Mouse (Mus musculus): Measurements from ENCODE around the gene Klk9. TPM values are rescaled to one million over a fixed set of nuclear protein-coding genes. Genes with fewer than 3 reads are reported as not detected.

The Klk9 gene
- polyA plus RNA-seq, 1 experiment, result not detected

GRCm38 (mm10) chr7:43772901-43773300, 18.8 kb upstream of the Klk9 start:
- Histone ChIP-seq H3K4me3 (ENCODE audit: control insufficient read depth, low read depth, low read length) (no peak overlapping the region; the same call in 1 of the 2 replicates), H3K4me1 (ENCODE audit: control insufficient read depth, insufficient read depth, low read length) (peaks cover 4% of the 10 kb centered on the region), H3K27ac (ENCODE audit: control insufficient read depth, insufficient read depth, low read depth, low read length) (no peak overlapping the region), H3K27me3 (ENCODE audit: control insufficient read depth, insufficient read depth, low read length) (no peaks in the 10 kb centered on the region), H3K36me3 (ENCODE audit: control insufficient read depth, insufficient read depth, low read length) (no peaks in the 10 kb centered on the region)
- TF ChIP-seq CTCF (IDR thresholded peaks at IDR 0.05; ENCODE audit: control insufficient read depth, insufficient read depth, insufficient replicate concordance, low read depth, low read length), result no peak

DNA sequence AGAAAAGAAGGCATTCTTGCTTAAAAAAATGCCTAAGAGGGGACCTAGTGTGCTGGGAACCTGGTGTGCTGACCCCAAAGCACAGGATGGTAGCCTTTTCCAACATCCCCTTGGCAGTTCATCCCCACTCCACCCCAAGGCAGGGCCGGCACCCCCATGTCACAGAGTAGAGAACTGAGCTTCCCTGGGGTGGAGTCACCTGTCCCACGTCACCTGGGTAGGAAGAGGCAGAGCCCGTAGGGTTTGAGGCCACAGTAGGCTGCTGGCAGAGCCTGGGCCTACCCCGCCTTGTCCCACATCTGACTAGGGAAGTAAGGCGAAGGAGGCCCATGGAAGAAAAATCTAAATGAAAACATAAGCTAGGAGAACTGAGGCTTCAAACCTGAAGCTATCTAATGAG, 17.3 kb upstream of the Klk9 start, which contains the start of gene Klk11:
Klk11 (plus strand) TSS at position 241 of the 400 bp plus-strand sequence.
- TF ChIP-seq POLR2A (IDR thresholded peaks at IDR 0.05; ENCODE audit: control insufficient read depth, low read depth, low read length), result no peak
- TF ChIP-seq CTCF (IDR thresholded peaks at IDR 0.05; ENCODE audit: control insufficient read depth, insufficient read depth, insufficient replicate concordance, low read depth, low read length), result no peak
- no peak within 1 kb of the TSS for H3K27ac ChIP-seq (ENCODE audit: control insufficient read depth, insufficient read depth, low read depth, low read length)
- no peaks in the 10 kb centered on the region for H3K36me3 ChIP-seq (ENCODE audit: control insufficient read depth, insufficient read depth, low read length)
- H3K4me3 ChIP-seq (ENCODE audit: control insufficient read depth, low read depth, low read length), result no peak within 1 kb of the TSS
- H3K4me1 ChIP-seq (ENCODE audit: control insufficient read depth, insufficient read depth, low read length), result peaks cover 4% of the 10 kb centered on the region
- H3K27me3 ChIP-seq (ENCODE audit: control insufficient read depth, insufficient read depth, low read length), result no peaks in the 10 kb centered on the region

- TF ChIP-seq CTCF (IDR thresholded peaks at IDR 0.05; ENCODE audit: control insufficient read depth, insufficient read depth, insufficient replicate concordance, low read depth, low read length) (no peak), POLR2A (IDR thresholded peaks at IDR 0.05; ENCODE audit: control insufficient read depth, low read depth, low read length) (no peak)
- Histone ChIP-seq H3K27ac (ENCODE audit: control insufficient read depth, insufficient read depth, low read depth, low read length) (no peak overlapping the region), H3K36me3 (ENCODE audit: control insufficient read depth, insufficient read depth, low read length) (no peaks in the 10 kb centered on the region), H3K27me3 (ENCODE audit: control insufficient read depth, insufficient read depth, low read length) (no peaks in the 10 kb centered on the region), H3K4me3 (ENCODE audit: control insufficient read depth, low read depth, low read length) (no peak overlapping the region), H3K4me1 (ENCODE audit: control insufficient read depth, insufficient read depth, low read length) (peaks cover 4% of the 10 kb centered on the region)
Measured at GRCm38 (mm10) chr7:43774802-43775201, 16.9 kb upstream of the Klk9 start.

GRCm38 (mm10) chr7:43775311-43776057, 16.2 kb upstream of the Klk9 start:
- Histone ChIP-seq H3K4me1 (ENCODE audit: control insufficient read depth, insufficient read depth, low read length) (peaks cover 4% of the 10 kb centered on the region), H3K27ac (ENCODE audit: control insufficient read depth, insufficient read depth, low read depth, low read length) (no peak overlapping the region), H3K27me3 (ENCODE audit: control insufficient read depth, insufficient read depth, low read length) (no peaks in the 10 kb centered on the region), H3K36me3 (ENCODE audit: control insufficient read depth, insufficient read depth, low read length) (no peaks in the 10 kb centered on the region), H3K4me3 (ENCODE audit: control insufficient read depth, low read depth, low read length) (no peak overlapping the region)
- TF ChIP-seq CTCF (IDR thresholded peaks at IDR 0.05; ENCODE audit: control insufficient read depth, insufficient read depth, insufficient replicate concordance, low read depth, low read length) (no peak), POLR2A (IDR thresholded peaks at IDR 0.05; ENCODE audit: control insufficient read depth, low read depth, low read length) (no peak)

DNA sequence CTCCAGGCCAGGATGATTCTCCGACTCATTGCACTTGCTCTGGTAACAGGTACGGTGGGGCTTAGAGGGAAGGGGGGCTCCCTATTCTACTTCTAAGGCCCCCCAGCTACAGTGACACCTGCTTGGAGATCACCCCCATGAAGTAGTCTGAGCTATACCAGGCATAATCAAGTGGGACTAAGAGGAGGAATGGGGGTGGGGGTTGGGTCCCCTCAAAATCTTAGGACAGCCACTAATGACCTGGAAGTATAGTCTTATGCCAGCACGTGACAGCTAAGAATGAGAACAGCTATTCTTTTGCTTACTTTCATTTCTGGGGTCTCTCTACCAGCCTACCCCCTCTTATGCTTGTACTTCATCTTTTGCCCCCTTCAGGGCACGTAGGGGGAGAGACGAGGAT, 15.2 kb upstream of the Klk9 start:
- peaks cover 4% of the 10 kb centered on the region for H3K4me1 ChIP-seq (ENCODE audit: control insufficient read depth, insufficient read depth, low read length)
- H3K36me3 ChIP-seq (ENCODE audit: control insufficient read depth, insufficient read depth, low read length), result no peaks in the 10 kb centered on the region
- TF ChIP-seq POLR2A (IDR thresholded peaks at IDR 0.05; ENCODE audit: control insufficient read depth, low read depth, low read length) (no peak), CTCF (IDR thresholded peaks at IDR 0.05; ENCODE audit: control insufficient read depth, insufficient read depth, insufficient replicate concordance, low read depth, low read length) (no peak)
- no peaks in the 10 kb centered on the region for H3K27me3 ChIP-seq (ENCODE audit: control insufficient read depth, insufficient read depth, low read length)
- H3K27ac ChIP-seq (ENCODE audit: control insufficient read depth, insufficient read depth, low read depth, low read length), result no peak overlapping the region
- no peak overlapping the region for H3K4me3 ChIP-seq (ENCODE audit: control insufficient read depth, low read depth, low read length)

GRCm38 (mm10) chr7:43777423-43777822, 14.3 kb upstream of the Klk9 start:
- TF ChIP-seq POLR2A (IDR thresholded peaks at IDR 0.05; ENCODE audit: control insufficient read depth, low read depth, low read length) (no peak), CTCF (IDR thresholded peaks at IDR 0.05; ENCODE audit: control insufficient read depth, insufficient read depth, insufficient replicate concordance, low read depth, low read length) (no peak)
- Histone ChIP-seq H3K36me3 (ENCODE audit: control insufficient read depth, insufficient read depth, low read length) (no peaks in the 10 kb centered on the region), H3K27ac (ENCODE audit: control insufficient read depth, insufficient read depth, low read depth, low read length) (no peak overlapping the region), H3K4me3 (ENCODE audit: control insufficient read depth, low read depth, low read length) (no peak overlapping the region), H3K4me1 (ENCODE audit: control insufficient read depth, insufficient read depth, low read length) (peaks cover 9% of the 10 kb centered on the region), H3K27me3 (ENCODE audit: control insufficient read depth, insufficient read depth, low read length) (no peaks in the 10 kb centered on the region)

GRCm38 (mm10) chr7:43778176-43778970, 13.3 kb upstream of the Klk9 start:
- TF ChIP-seq CTCF (IDR thresholded peaks at IDR 0.05; ENCODE audit: control insufficient read depth, insufficient read depth, insufficient replicate concordance, low read depth, low read length) (no peak), POLR2A (IDR thresholded peaks at IDR 0.05; ENCODE audit: control insufficient read depth, low read depth, low read length) (no peak)
- H3K27me3 ChIP-seq (ENCODE audit: control insufficient read depth, insufficient read depth, low read length), result no peaks in the 10 kb centered on the region
- no peaks in the 10 kb centered on the region for H3K36me3 ChIP-seq (ENCODE audit: control insufficient read depth, insufficient read depth, low read length)

More at GRCm38 (mm10) chr7:43778176-43778970, 13.3 kb upstream of the Klk9 start:
- Histone ChIP-seq H3K4me1 (ENCODE audit: control insufficient read depth, insufficient read depth, low read length) (peaks cover 9% of the 10 kb centered on the region), H3K4me3 (ENCODE audit: control insufficient read depth, low read depth, low read length) (no peak overlapping the region), H3K27ac (ENCODE audit: control insufficient read depth, insufficient read depth, low read depth, low read length) (no peak overlapping the region)

Data from testis, adult 2 months (tissue).